Mouse (Mus musculus) CH12.LX (cell line): Measurements from ENCODE around the gene Pigt. TPM values are rescaled to one million over a fixed set of nuclear protein-coding genes. Genes with fewer than 3 reads are reported as not detected.

Source experiments
- DNase-seq: peaks from one replicate; pipeline ENCODE4 v3.0.0-alpha.2; 2013; ENCODE audit errors: extremely low read depth
- H3K27ac ChIP-seq: 2 replicates; pipeline ENCODE4 v1.5.1; 2012; ENCODE audit warnings: low read depth, mild to moderate bottlenecking, control low read depth, moderate library complexity; ENCODE audit not compliant: insufficient read depth
- H3K27me3 ChIP-seq: replicated peaks from 2 replicates; pipeline ENCODE3; 2012; ENCODE audit warnings: inconsistent platforms
- H3K36me3 ChIP-seq, 2 experiments: replicated peaks in 1 of 2; 2 replicates each; pipeline versions ENCODE3 to v1.6.1; 2012; ENCODE audit warnings: inconsistent platforms in 1 of 2, low read length in 1 of 2, mild to moderate bottlenecking in 1 of 2, mixed read lengths in 1 of 2, moderate library complexity in 1 of 2; ENCODE audit not compliant: control insufficient read depth in 1 of 2, insufficient read depth in 1 of 2
- H3K4me1 ChIP-seq, 2 experiments: 2 replicates each; pipeline ENCODE4 v1.6.1; 2012; ENCODE audit warnings: inconsistent platforms in 1 of 2, moderate library complexity in 1 of 2; ENCODE audit not compliant: insufficient read depth in 2 of 2, control insufficient read depth in 1 of 2
- H3K4me2 ChIP-seq: 2 replicates; pipeline ENCODE4 v1.6.1; 2012; ENCODE audit warnings: low read depth, mild to moderate bottlenecking, control low read depth; ENCODE audit not compliant: poor library complexity, insufficient read depth, severe bottlenecking
- H3K4me3 ChIP-seq, 3 experiments: fragments of 150-350 bp in 1 of 3; sonication (generic) in 1 of 3; replicated peaks in 1 of 3; 2 replicates each; pipeline versions ENCODE3 to v1.5.1; 2011 to 2012; ENCODE audit warnings: low read depth in 2 of 3, low read length in 2 of 3, mild to moderate bottlenecking in 2 of 3, moderate library complexity in 2 of 3, control low read depth in 1 of 3, improper control_type of control experiment in 1 of 3, inconsistent platforms in 1 of 3, mixed read lengths in 1 of 3; ENCODE audit not compliant: poor library complexity in 1 of 3
- H3K79me2 ChIP-seq: replicated peaks from 2 replicates; pipeline ENCODE4 v1.6.1; 2012; ENCODE audit warnings: mild to moderate bottlenecking, moderate library complexity; ENCODE audit not compliant: control insufficient read depth, poor library complexity, insufficient read depth, severe bottlenecking; ENCODE audit errors: extremely low read depth
- H3K9ac ChIP-seq: 2 replicates; pipeline ENCODE4 v1.6.1; 2012; ENCODE audit warnings: low read depth, mild to moderate bottlenecking, control low read depth, moderate library complexity; ENCODE audit not compliant: insufficient read depth
- H3K9me3 ChIP-seq: replicated peaks from 2 replicates; pipeline ENCODE3; 2012; ENCODE audit warnings: low read length, inconsistent platforms, mixed read lengths
- BHLHE40 ChIP-seq: IDR thresholded peaks from 2 replicates; pipeline ENCODE4 v1.6.1; 2011; ENCODE audit warnings: mild to moderate bottlenecking, low read depth, low read length, improper control_type of control experiment
- CHD1 ChIP-seq: IDR thresholded peaks from 2 replicates; pipeline ENCODE4 v1.6.1; 2012; ENCODE audit warnings: low read depth, low read length, improper control_type of control experiment, inconsistent platforms
- E2F4 ChIP-seq: IDR thresholded peaks from 2 replicates; pipeline ENCODE4 v1.6.1; 2011; ENCODE audit warnings: low read depth, low read length, improper control_type of control experiment; ENCODE audit not compliant: insufficient replicate concordance
- ELF1 ChIP-seq: IDR thresholded peaks from 2 replicates; pipeline ENCODE4 v1.6.1; 2014; ENCODE audit warnings: low read depth, mild to moderate bottlenecking, inconsistent platforms, low read length, improper control_type of control experiment
- EP300 ChIP-seq: IDR thresholded peaks from 2 replicates; pipeline ENCODE4 v1.6.1; 2011; ENCODE audit warnings: low read length, improper control_type of control experiment
- GABPA ChIP-seq: IDR thresholded peaks from 2 replicates; pipeline ENCODE4 v1.6.1; 2012; ENCODE audit warnings: low read depth, low read length, improper control_type of control experiment, inconsistent platforms; ENCODE audit not compliant: insufficient replicate concordance
- IRF4 ChIP-seq: IDR thresholded peaks from 2 replicates; pipeline ENCODE4 v1.6.1; 2014; ENCODE audit warnings: low read depth, mild to moderate bottlenecking, inconsistent platforms, low read length, improper control_type of control experiment
- KAT2A ChIP-seq: IDR thresholded peaks from 2 replicates; pipeline ENCODE4 v1.6.1; 2012; ENCODE audit warnings: low read length, improper control_type of control experiment, inconsistent platforms; ENCODE audit not compliant: insufficient replicate concordance
- MEF2A ChIP-seq: IDR thresholded peaks from 2 replicates; pipeline ENCODE4 v1.6.1; 2014; ENCODE audit warnings: low read depth, mild to moderate bottlenecking, inconsistent platforms, low read length, improper control_type of control experiment, borderline replicate concordance
- MXI1 ChIP-seq: IDR thresholded peaks from 2 replicates; pipeline ENCODE4 v1.6.1; 2011; ENCODE audit warnings: mild to moderate bottlenecking, low read depth, low read length, improper control_type of control experiment
- NELFE ChIP-seq: IDR thresholded peaks from 2 replicates; pipeline ENCODE4 v1.6.1; 2011; ENCODE audit warnings: low read depth, low read length, improper control_type of control experiment
- NRF1 ChIP-seq: IDR thresholded peaks from 2 replicates; pipeline ENCODE4 v1.6.1; 2014; ENCODE audit warnings: low read depth, mild to moderate bottlenecking, inconsistent platforms, low read length, improper control_type of control experiment, moderate library complexity
- POLR2AphosphoS2 ChIP-seq: IDR thresholded peaks from 2 replicates; pipeline ENCODE4 v1.6.1; 2011; ENCODE audit warnings: low read depth, low read length, improper control_type of control experiment
- RAD21 ChIP-seq: IDR thresholded peaks from 2 replicates; pipeline ENCODE4 v1.6.1; 2011; ENCODE audit warnings: low read depth, mild to moderate bottlenecking, low read length, improper control_type of control experiment, moderate library complexity
- RCOR1 ChIP-seq: conservative IDR thresholded peaks from 2 replicates; pipeline ENCODE4 v1.6.1; 2012; ENCODE audit warnings: low read depth, mild to moderate bottlenecking, inconsistent platforms, low read length, improper control_type of control experiment
- TBP ChIP-seq: conservative IDR thresholded peaks from 2 replicates; pipeline ENCODE4 v1.6.1; 2011; ENCODE audit warnings: low read depth, low read length, improper control_type of control experiment
- UBTF ChIP-seq: IDR thresholded peaks from 2 replicates; pipeline ENCODE4 v1.6.1; 2012; ENCODE audit warnings: low read depth, mild to moderate bottlenecking, inconsistent platforms, low read length, improper control_type of control experiment, moderate library complexity
- USF1 ChIP-seq: IDR thresholded peaks from 2 replicates; pipeline ENCODE4 v1.6.1; 2014; ENCODE audit warnings: low read depth, mild to moderate bottlenecking, inconsistent platforms, low read length, improper control_type of control experiment
- USF2 ChIP-seq: conservative IDR thresholded peaks from 2 replicates; pipeline ENCODE4 v1.6.1; 2011; ENCODE audit warnings: low read depth, low read length, improper control_type of control experiment
- ZKSCAN1 ChIP-seq: IDR thresholded peaks from 2 replicates; pipeline ENCODE4 v1.6.1; 2012; ENCODE audit warnings: low read depth, inconsistent platforms, low read length, improper control_type of control experiment, borderline replicate concordance
- dilution Hi-C: fragments of 300-500 bp; cut with MboI; formaldehyde crosslinking; loops from 2 replicates; pipeline ENCODE4 v1.14.3; 2020; ENCODE audit warnings: low sequenced_read_pairs; ENCODE audit not compliant: extremely low pct_unique_long_range_greater_than_20kb, extremely low pct_ligation_motif_present
- in situ Hi-C: fragments of 300-500 bp; cut with MboI; formaldehyde crosslinking; loops from 3 replicates; pipeline ENCODE4 v1.14.3; 2019; ENCODE audit warnings: low sequenced_read_pairs, low pct_ligation_motif_present, low pct_unique_long_range_greater_than_20kb, mixed read lengths
- polyA plus RNA-seq: library from polyadenylated mRNA; unstranded; fragments of >175 nt; gene quantifications from 2 replicates; pipeline ENCODE4 v1.2.1, GENCODE M21; 2012; ENCODE audit warnings: low read depth; ENCODE audit not compliant: insufficient read length
- total RNA-seq, 2 experiments: library from RNA; depleted of rRNA; stranded (reverse); fragments of 300-350 nt in 1 of 2; fragments of >200 nt in 1 of 2; gene quantifications; 2 replicates each; pipeline ENCODE4 v1.2.3; 2012 to 2014

Pigt gene
- total and polyA plus RNA-seq, 3 experiments, result 14.0 to 91.8 (median 39.2) TPM

DNA sequence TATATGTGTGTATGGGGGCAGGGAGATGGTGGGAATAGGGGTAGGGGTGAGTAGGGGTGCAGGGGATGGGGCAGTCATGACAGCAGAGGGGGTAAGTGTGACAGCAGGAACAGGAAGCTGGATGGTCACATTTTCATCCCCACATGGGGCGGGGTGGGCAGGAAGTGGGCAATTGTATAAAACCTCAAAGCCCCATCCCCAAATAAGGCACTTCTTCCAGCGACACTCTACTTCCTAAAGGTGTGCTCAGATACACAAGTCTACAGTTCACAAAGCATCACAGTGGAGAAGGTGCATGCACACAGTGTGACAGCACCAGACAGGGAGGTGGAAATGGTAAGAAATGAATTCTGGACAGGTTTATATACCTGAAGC, 53.6 kb downstream of the Pigt start:
- peaks cover 93% of the 10 kb centered on the region for H3K27me3 ChIP-seq
- H3K36me3 ChIP-seq, result no peaks in the 10 kb centered on the region
- no peaks in the 10 kb centered on the region for H3K79me2 ChIP-seq
- in situ Hi-C loops (no loop called here), dilution Hi-C loops (no loop called here)
- H3K9me3 ChIP-seq, result no peaks in the 10 kb centered on the region
- H3K4me3 ChIP-seq, result no peak overlapping the region
- no peak for TF ChIP-seq POLR2AphosphoS2
- no peak for TF ChIP-seq RCOR1
- TF ChIP-seq MXI1, result no peak
- no peak for TF ChIP-seq ELF1
- no peak for TF ChIP-seq USF1
- no peak for TF ChIP-seq GABPA
- TF ChIP-seq, all 38 proteins: peak for 0
- Histone ChIP-seq H3K4me1 (no peaks in the 10 kb centered on the region), H3K9ac (no peak overlapping the region), H3K4me2 (no peak overlapping the region), H3K27ac (no peak overlapping the region)
- no peak for DNase-seq

DNA sequence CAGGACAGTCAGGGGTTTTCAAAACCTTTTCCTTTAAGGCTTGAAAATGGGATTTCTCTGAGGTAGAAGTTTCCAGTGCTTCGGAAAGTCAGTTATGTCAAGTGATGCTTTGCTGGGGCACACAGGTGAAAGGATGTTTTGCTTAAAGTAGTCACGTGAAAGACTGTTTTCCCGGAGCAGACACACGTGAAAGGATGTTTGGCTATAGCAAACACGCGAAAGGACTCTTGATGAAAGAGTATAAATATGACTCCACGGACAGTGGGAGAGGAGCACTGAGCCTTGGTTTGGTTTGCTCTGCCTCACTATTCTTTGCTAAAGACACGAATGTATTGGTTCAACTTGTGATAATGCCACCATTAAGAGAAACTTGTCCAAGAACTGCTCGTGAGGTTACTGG, 54.2 kb downstream of the Pigt start:
- no peak overlapping the region for H3K4me2 ChIP-seq
- H3K27ac ChIP-seq, result no peak overlapping the region
- H3K4me3 ChIP-seq, result no peak overlapping the region
- peaks cover 94% of the 10 kb centered on the region for H3K27me3 ChIP-seq
- no peak overlapping the region for H3K9ac ChIP-seq
- H3K79me2 ChIP-seq, result no peaks in the 10 kb centered on the region
- H3K36me3 ChIP-seq, result no peaks in the 10 kb centered on the region
- in situ Hi-C loops, result no loop called here
- no peak for TF ChIP-seq NRF1
- TF ChIP-seq ELF1, result no peak
- no peak for TF ChIP-seq RAD21
- no peak for TF ChIP-seq CHD1
- TF ChIP-seq E2F4, result no peak
- TF ChIP-seq KAT2A, result no peak
- no peak for TF ChIP-seq BHLHE40
- TF ChIP-seq NELFE, result no peak
- TF ChIP-seq USF2, result no peak
- TF ChIP-seq UBTF, result no peak
- TF ChIP-seq MEF2A, result no peak
- no peak for TF ChIP-seq ZKSCAN1
- TF ChIP-seq IRF4, result no peak
- TF ChIP-seq EP300, result no peak
- TF ChIP-seq TBP, result no peak
- TF ChIP-seq, all 38 proteins: peak for 0
- H3K4me1 ChIP-seq, result no peaks in the 10 kb centered on the region
- dilution Hi-C loops, result no loop called here
- DNase-seq, result no peak
- H3K9me3 ChIP-seq, result no peaks in the 10 kb centered on the region

Other genes starting within 250 kb of the Pigt start
Only the 20 nearest of the 28 such genes appear.
- not detected in 2 replicates for gene Svs6, start 180.8 kb upstream of the Pigt start, total RNA-seq (2012; rRNA removed)
- gene Svs6, start 180.8 kb upstream of the Pigt start, total RNA-seq (2014; rRNA removed), result not detected in 2 replicates
- not detected in 2 replicates for gene Svs6, start 180.8 kb upstream of the Pigt start, polyA plus RNA-seq
- gene Svs5, start 164.8 kb upstream of the Pigt start, total RNA-seq (2012; rRNA removed), result not detected in 2 replicates
- not detected in 2 replicates for gene Svs5, start 164.8 kb upstream of the Pigt start, total RNA-seq (2014; rRNA removed)
- not detected in 2 replicates for gene Svs5, start 164.8 kb upstream of the Pigt start, polyA plus RNA-seq
- 1.2 and 2.7 TPM in 2 replicates for gene Slpi, start 108.4 kb upstream of the Pigt start, total RNA-seq (2012; rRNA removed)
- 0.38 and 0.53 TPM in 2 replicates for gene Slpi, start 108.4 kb upstream of the Pigt start, total RNA-seq (2014; rRNA removed)
- 0.71 and 1.0 TPM in 2 replicates for gene Slpi, start 108.4 kb upstream of the Pigt start, polyA plus RNA-seq
- 0.08 TPM in 1 of 2 replicates, not detected in the other for gene Rbpjl, start 94.4 kb upstream of the Pigt start, total RNA-seq (2012; rRNA removed)
- gene Rbpjl, start 94.4 kb upstream of the Pigt start, total RNA-seq (2014; rRNA removed), result not detected in 2 replicates
- gene Rbpjl, start 94.4 kb upstream of the Pigt start, polyA plus RNA-seq, result not detected in 2 replicates
- gene Matn4, start 92.4 kb upstream of the Pigt start, total RNA-seq (2012; rRNA removed), result not detected in 2 replicates
- gene Matn4, start 92.4 kb upstream of the Pigt start, total RNA-seq (2014; rRNA removed), result not detected in 2 replicates
- gene Matn4, start 92.4 kb upstream of the Pigt start, polyA plus RNA-seq, result not detected in 2 replicates
- 63.9 and 69.9 TPM in 2 replicates for gene Sdc4, start 53.6 kb upstream of the Pigt start, total RNA-seq (2012; rRNA removed)
- 53.4 and 59.8 TPM in 2 replicates for gene Sdc4, start 53.6 kb upstream of the Pigt start, total RNA-seq (2014; rRNA removed)
- gene Sdc4, start 53.6 kb upstream of the Pigt start, polyA plus RNA-seq, result 36.4 and 46.6 TPM in 2 replicates
- gene Sys1, start 40.6 kb upstream of the Pigt start, total RNA-seq (2012; rRNA removed), result 58.5 and 59.7 TPM in 2 replicates
- 41.8 and 46.6 TPM in 2 replicates for gene Sys1, start 40.6 kb upstream of the Pigt start, total RNA-seq (2014; rRNA removed)
- 46.5 and 57.4 TPM in 2 replicates for gene Sys1, start 40.6 kb upstream of the Pigt start, polyA plus RNA-seq
- gene Gm20458, start 36.6 kb upstream of the Pigt start, total RNA-seq (2012; rRNA removed), result 0.88 and 1.1 TPM in 2 replicates
- gene Gm20458, start 36.6 kb upstream of the Pigt start, total RNA-seq (2014; rRNA removed), result 0.74 TPM in 1 of 2 replicates, not detected in the other
- 0.31 and 1.2 TPM in 2 replicates for gene Gm20458, start 36.6 kb upstream of the Pigt start, polyA plus RNA-seq
- not detected in 2 replicates for gene Trp53tg5, start 23.8 kb upstream of the Pigt start, total RNA-seq (2012; rRNA removed)
- gene Trp53tg5, start 23.8 kb upstream of the Pigt start, total RNA-seq (2014; rRNA removed), result not detected in 2 replicates
- gene Trp53tg5, start 23.8 kb upstream of the Pigt start, polyA plus RNA-seq, result not detected in 2 replicates
- gene Dbndd2, start 11.4 kb upstream of the Pigt start, total RNA-seq (2012; rRNA removed), result 1.6 and 5.7 TPM in 2 replicates
- 0.61 TPM in 1 of 2 replicates, not detected in the other for gene Dbndd2, start 11.4 kb upstream of the Pigt start, total RNA-seq (2014; rRNA removed)
- 0.31 and 0.53 TPM in 2 replicates for gene Dbndd2, start 11.4 kb upstream of the Pigt start, polyA plus RNA-seq
- not detected in 2 replicates for gene Wfdc2, start 64.9 kb downstream of the Pigt start, total RNA-seq (2012; rRNA removed)
- gene Wfdc2, start 64.9 kb downstream of the Pigt start, total RNA-seq (2014; rRNA removed), result not detected in 2 replicates
- not detected in 2 replicates for gene Wfdc2, start 64.9 kb downstream of the Pigt start, polyA plus RNA-seq
- gene Spint3, start 75.9 kb downstream of the Pigt start, total RNA-seq (2012; rRNA removed), result not detected in 2 replicates
- not detected in 2 replicates for gene Spint3, start 75.9 kb downstream of the Pigt start, total RNA-seq (2014; rRNA removed)
- gene Spint3, start 75.9 kb downstream of the Pigt start, polyA plus RNA-seq, result not detected in 2 replicates
- gene Wfdc6a, start 87.9 kb downstream of the Pigt start, total RNA-seq (2012; rRNA removed), result not detected in 2 replicates
- gene Wfdc6a, start 87.9 kb downstream of the Pigt start, total RNA-seq (2014; rRNA removed), result not detected in 2 replicates
- not detected in 2 replicates for gene Wfdc6a, start 87.9 kb downstream of the Pigt start, polyA plus RNA-seq
- not detected in 2 replicates for gene Eppin, start 96.1 kb downstream of the Pigt start, total RNA-seq (2012; rRNA removed)
- not detected in 2 replicates for gene Eppin, start 96.1 kb downstream of the Pigt start, total RNA-seq (2014; rRNA removed)
- gene Eppin, start 96.1 kb downstream of the Pigt start, polyA plus RNA-seq, result not detected in 2 replicates
- gene Wfdc6b, start 116.0 kb downstream of the Pigt start, total RNA-seq (2012; rRNA removed), result not detected in 2 replicates
- gene Wfdc6b, start 116.0 kb downstream of the Pigt start, total RNA-seq (2014; rRNA removed), result not detected in 2 replicates
- gene Wfdc6b, start 116.0 kb downstream of the Pigt start, polyA plus RNA-seq, result not detected in 2 replicates
- gene Wfdc8, start 116.1 kb downstream of the Pigt start, total RNA-seq (2012; rRNA removed), result not detected in 2 replicates
- gene Wfdc8, start 116.1 kb downstream of the Pigt start, total RNA-seq (2014; rRNA removed), result not detected in 2 replicates
- not detected in 2 replicates for gene Wfdc8, start 116.1 kb downstream of the Pigt start, polyA plus RNA-seq
- not detected in 2 replicates for gene Wfdc16, start 141.3 kb downstream of the Pigt start, total RNA-seq (2012; rRNA removed)
- not detected in 2 replicates for gene Wfdc16, start 141.3 kb downstream of the Pigt start, total RNA-seq (2014; rRNA removed)
- gene Wfdc16, start 141.3 kb downstream of the Pigt start, polyA plus RNA-seq, result not detected in 2 replicates
- gene Wfdc10, start 158.5 kb downstream of the Pigt start, total RNA-seq (2012; rRNA removed), result not detected in 2 replicates
- gene Wfdc10, start 158.5 kb downstream of the Pigt start, total RNA-seq (2014; rRNA removed), result not detected in 2 replicates
- not detected in 2 replicates for gene Wfdc10, start 158.5 kb downstream of the Pigt start, polyA plus RNA-seq
- not detected in 2 replicates for gene Wfdc9, start 159.1 kb downstream of the Pigt start, total RNA-seq (2012; rRNA removed)
- not detected in 2 replicates for gene Wfdc9, start 159.1 kb downstream of the Pigt start, total RNA-seq (2014; rRNA removed)
- not detected in 2 replicates for gene Wfdc9, start 159.1 kb downstream of the Pigt start, polyA plus RNA-seq
- not detected in 2 replicates for gene Wfdc11, start 176.6 kb downstream of the Pigt start, total RNA-seq (2012; rRNA removed)
- gene Wfdc11, start 176.6 kb downstream of the Pigt start, total RNA-seq (2014; rRNA removed), result not detected in 2 replicates
- gene Wfdc11, start 176.6 kb downstream of the Pigt start, polyA plus RNA-seq, result not detected in 2 replicates